Mouse (Mus musculus): ENCODE data around the gene Prss35.

DNA sequence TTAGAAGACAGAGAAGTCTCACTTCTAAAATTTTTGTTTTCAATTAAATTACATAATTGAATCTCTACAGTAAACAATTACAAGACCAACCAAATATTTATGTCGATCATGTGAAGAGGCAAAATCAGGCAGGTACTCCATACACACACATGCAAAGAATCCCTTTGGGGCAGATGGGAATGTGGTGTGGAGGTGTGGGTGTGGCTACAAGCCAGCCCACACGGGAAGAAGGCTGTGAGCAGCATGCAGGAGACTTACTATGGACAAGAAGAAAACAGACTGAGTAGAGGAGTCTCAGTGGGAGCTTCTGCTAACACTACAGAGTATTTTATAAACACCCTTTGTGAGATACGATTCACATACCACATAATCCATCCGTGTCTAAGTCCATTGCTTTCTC, 34.8 kb downstream of the Prss35 start:
- TF ChIP-seq CTCF (IDR thresholded peaks at IDR 0.05; ENCODE audit: borderline replicate concordance, insufficient read depth, low read length) (no peak), POLR2A (IDR thresholded peaks at IDR 0.05; ENCODE audit: low read depth, low read length) (no peak)
